Mouse (Mus musculus): ENCODE measurements around the gene Map3k1. TPM values are rescaled to one million over a fixed set of nuclear protein-coding genes. Genes with fewer than 3 reads are reported as not detected.

The Map3k1 gene
- total and polyA plus RNA-seq, 3 experiments, result 10.7 to 48.7 (median 13.4) TPM

DNA sequence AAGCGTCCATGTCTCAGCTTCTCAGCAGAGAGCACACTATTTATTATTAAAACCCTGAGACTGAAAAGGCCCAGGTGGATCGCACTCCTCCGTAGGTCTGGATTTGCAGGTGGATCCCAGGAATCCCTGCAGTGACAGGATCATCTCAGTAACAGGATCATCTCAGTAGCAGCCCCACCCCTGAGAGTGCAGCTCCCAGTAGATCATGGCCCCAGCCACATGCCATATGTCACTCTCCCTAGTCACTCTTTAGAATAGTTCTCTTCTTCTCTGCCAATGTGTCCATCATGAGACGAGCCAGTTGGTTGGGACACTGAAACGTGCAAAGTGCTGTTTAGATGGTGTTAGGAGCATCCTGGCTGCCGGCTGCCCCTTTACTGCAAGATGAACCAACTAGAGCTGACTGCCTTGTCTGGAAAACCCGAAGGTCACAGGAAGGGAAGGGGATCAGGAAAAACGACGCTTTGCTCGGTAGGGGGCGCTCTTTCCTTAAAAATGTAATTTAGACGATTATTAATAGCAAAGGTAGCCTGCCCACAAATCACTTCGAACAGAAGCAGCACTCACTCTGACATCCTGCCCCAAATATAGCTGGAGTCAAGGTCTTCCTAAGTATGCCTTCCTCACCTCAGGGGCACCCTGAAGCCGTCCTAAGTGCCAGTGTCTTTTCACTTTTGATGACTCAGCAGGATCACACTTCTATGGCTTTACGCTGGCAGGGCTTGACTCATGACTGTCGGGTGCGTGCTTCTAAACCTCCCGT is 20.8 kb downstream of the Map3k1 start:
- DNase-seq (ENCODE audit: extremely low read depth), result peak; percentile 82
- Histone ChIP-seq H3K79me2 (replicated peaks; ENCODE audit: control insufficient read depth, extremely low read depth, insufficient read depth, poor library complexity, severe bottlenecking) (peaks cover 87% of the 10 kb centered on the region), H3K27ac (ENCODE audit: insufficient read depth, low read depth) (peak overlapping the region; percentile 94), H3K4me2 (ENCODE audit: insufficient read depth, low read depth, poor library complexity, severe bottlenecking) (peak overlapping the region; percentile 83), H3K27me3 (replicated peaks) (no peaks in the 10 kb centered on the region), H3K9ac (ENCODE audit: insufficient read depth, low read depth) (peak overlapping the region; percentile 41; the same call in 1 of the 2 replicates), H3K4me1 (ENCODE audit: control insufficient read depth in 1 of 2, insufficient read depth in 2 of 2) (peaks cover 42 to 62% of the 10 kb centered on the region in 2 experiments), H3K4me3 (replicated peaks in 1 of 3; ENCODE audit: low read depth in 2 of 3, low read length in 2 of 3, poor library complexity in 1 of 3) (peak overlapping the region in 1 of 3 experiments; percentile 2), H3K9me3 (replicated peaks; ENCODE audit: low read length) (no peaks in the 10 kb centered on the region), H3K36me3 (replicated peaks in 1 of 2; ENCODE audit: control insufficient read depth in 1 of 2, insufficient read depth in 1 of 2, low read length in 1 of 2) (peaks cover 3 to 58% of the 10 kb centered on the region in 2 experiments)
- dilution Hi-C loops (cut with MboI; ENCODE audit: extremely low pct_ligation_motif_present, extremely low pct_unique_long_range_greater_than_20kb, low sequenced_read_pairs), result loop anchor here (25.0 kb wide), 1 partner anchor 449 kb away; no protein-coding TSS in a partner anchor
- in situ Hi-C loops (cut with MboI; ENCODE audit: low pct_ligation_motif_present, low pct_unique_long_range_greater_than_20kb, low sequenced_read_pairs), result loop anchor here (5.0 to 25.0 kb wide), 2 partner anchors 469 to 749 kb away; no protein-coding TSS in a partner anchor
- TF ChIP-seq CTCF (conservative IDR thresholded peaks at IDR 0.05 in 1 of 2, IDR thresholded peaks at IDR 0.05 in 1 of 2; ENCODE audit: low read depth in 2 of 2, low read length in 2 of 2) (peak; percentile 71 to 81), ZC3H11A (IDR thresholded peaks at IDR 0.05; ENCODE audit: low read depth, low read length) (peak; percentile 38), MXI1 (IDR thresholded peaks at IDR 0.05; ENCODE audit: low read depth, low read length) (no peak), NRF1 (IDR thresholded peaks at IDR 0.05; ENCODE audit: low read depth, low read length) (no peak), RAD21 (IDR thresholded peaks at IDR 0.05; ENCODE audit: low read depth, low read length) (peak; percentile 90), MEF2A (IDR thresholded peaks at IDR 0.05; ENCODE audit: borderline replicate concordance, low read depth, low read length) (peak; percentile 66; the same call in 1 of the 2 replicates), MAFK (IDR thresholded peaks at IDR 0.05; ENCODE audit: insufficient replicate concordance, low read length) (peak; percentile 100), SMC3 (IDR thresholded peaks at IDR 0.05; ENCODE audit: low read depth, low read length) (peak; percentile 80), MYC (IDR thresholded peaks at IDR 0.05; ENCODE audit: low read depth, low read length) (peak; percentile 14; the same call in 1 of the 2 replicates), MAZ (IDR thresholded peaks at IDR 0.05; ENCODE audit: low read depth, low read length) (0 out of 2 replicates have a peak, but pooled peaks have one; percentile 16)

DNA sequence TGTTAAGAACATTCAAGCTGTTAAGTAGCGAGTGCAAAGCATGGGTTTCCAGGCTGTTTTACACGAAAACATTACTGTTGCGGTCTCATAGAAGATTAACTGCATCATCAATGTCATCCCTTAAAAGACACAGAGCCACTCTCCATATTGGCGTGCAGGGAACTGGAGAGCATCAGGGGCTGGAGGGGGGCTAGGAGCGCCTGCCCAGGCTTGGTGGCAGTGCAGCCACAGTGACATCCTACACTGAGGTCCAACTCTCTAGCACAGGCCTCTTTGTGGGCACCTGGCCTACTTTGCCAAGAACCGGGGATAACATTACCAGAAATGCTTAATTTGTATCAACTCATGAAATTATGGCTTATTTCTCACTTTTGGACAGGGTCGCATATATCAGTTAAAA is 22.2 kb downstream of the Map3k1 start:
- H3K27ac ChIP-seq (ENCODE audit: insufficient read depth, low read depth), result no peak overlapping the region
- no peak overlapping the region for H3K4me2 ChIP-seq (ENCODE audit: insufficient read depth, low read depth, poor library complexity, severe bottlenecking)
- H3K9ac ChIP-seq (ENCODE audit: insufficient read depth, low read depth), result no peak overlapping the region
- H3K79me2 ChIP-seq (replicated peaks; ENCODE audit: control insufficient read depth, extremely low read depth, insufficient read depth, poor library complexity, severe bottlenecking), result peaks cover 75% of the 10 kb centered on the region
- dilution Hi-C loops (cut with MboI; ENCODE audit: extremely low pct_ligation_motif_present, extremely low pct_unique_long_range_greater_than_20kb, low sequenced_read_pairs), result loop anchor here (25.0 kb wide), 1 partner anchor 451 kb away; no protein-coding TSS in a partner anchor
- DNase-seq (ENCODE audit: extremely low read depth), result no peak
- H3K36me3 ChIP-seq (replicated peaks in 1 of 2; ENCODE audit: control insufficient read depth in 1 of 2, insufficient read depth in 1 of 2, low read length in 1 of 2), result peaks cover 7 to 63% of the 10 kb centered on the region in 2 experiments
- H3K4me3 ChIP-seq (replicated peaks in 1 of 3; ENCODE audit: low read depth in 2 of 3, low read length in 2 of 3, poor library complexity in 1 of 3), result no peak overlapping the region
- H3K27me3 ChIP-seq (replicated peaks), result no peaks in the 10 kb centered on the region
- H3K9me3 ChIP-seq (replicated peaks; ENCODE audit: low read length), result no peaks in the 10 kb centered on the region
- in situ Hi-C loops (cut with MboI; ENCODE audit: low pct_ligation_motif_present, low pct_unique_long_range_greater_than_20kb, low sequenced_read_pairs), result loop anchor here (5.0 to 25.0 kb wide), 2 partner anchors 471 to 751 kb away; no protein-coding TSS in a partner anchor
- TF ChIP-seq RCOR1 (conservative IDR thresholded peaks at IDR 0.05; ENCODE audit: low read depth, low read length), result no peak
- no peak for TF ChIP-seq SIN3A (IDR thresholded peaks at IDR 0.05; ENCODE audit: low read length)
- TF ChIP-seq PAX5 (IDR thresholded peaks at IDR 0.05; ENCODE audit: low read length), result no peak
- TF ChIP-seq SMC3 (IDR thresholded peaks at IDR 0.05; ENCODE audit: low read depth, low read length), result no peak
- peaks cover 28 to 47% of the 10 kb centered on the region in 2 experiments for H3K4me1 ChIP-seq (ENCODE audit: control insufficient read depth in 1 of 2, insufficient read depth in 2 of 2)
